Mouse (Mus musculus) spleen, adult 10 weeks (tissue): ENCODE data around the gene Fbxw22. TPM values are rescaled to one million over a fixed set of nuclear protein-coding genes. Genes with fewer than 3 reads are reported as not detected.

Experiments
- polyA plus RNA-seq: library from polyadenylated mRNA; stranded (reverse); fragments of 350-450 nt; fragmentation: Illumina TruSeq; extraction: RNeasy Lipid Tissue Mini Kit (QIAGEN cat#74804); gene quantifications from one replicate; pipeline ENCODE4 v1.2.3, GENCODE M21; 2015; ENCODE audit warnings: low replicate concordance; ENCODE audit not compliant: insufficient read depth

The Fbxw22 gene
- not detected for polyA plus RNA-seq

DNA sequence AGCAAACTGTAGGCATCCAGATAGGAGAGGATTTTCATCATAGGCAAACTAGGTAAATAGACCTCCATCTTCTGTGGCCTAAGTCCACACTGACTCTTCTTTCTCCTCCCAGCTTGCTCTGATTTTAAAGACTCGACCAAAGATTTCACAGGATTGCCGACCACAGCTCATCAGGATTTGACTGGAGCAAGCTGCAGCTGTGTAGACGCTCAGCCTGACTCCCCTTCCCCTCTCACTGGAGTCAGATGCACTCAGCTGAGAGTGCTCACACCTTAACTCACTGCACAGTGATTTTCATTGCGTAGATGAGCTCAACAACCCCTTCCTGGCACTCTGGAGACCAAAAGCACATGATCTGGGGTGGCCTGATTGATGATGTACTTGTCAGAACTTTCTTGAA is at the start of gene Fbxw22:
TSS of gene Fbxw22 (minus strand) at position 101 of the 400 bp plus-strand sequence.

DNA sequence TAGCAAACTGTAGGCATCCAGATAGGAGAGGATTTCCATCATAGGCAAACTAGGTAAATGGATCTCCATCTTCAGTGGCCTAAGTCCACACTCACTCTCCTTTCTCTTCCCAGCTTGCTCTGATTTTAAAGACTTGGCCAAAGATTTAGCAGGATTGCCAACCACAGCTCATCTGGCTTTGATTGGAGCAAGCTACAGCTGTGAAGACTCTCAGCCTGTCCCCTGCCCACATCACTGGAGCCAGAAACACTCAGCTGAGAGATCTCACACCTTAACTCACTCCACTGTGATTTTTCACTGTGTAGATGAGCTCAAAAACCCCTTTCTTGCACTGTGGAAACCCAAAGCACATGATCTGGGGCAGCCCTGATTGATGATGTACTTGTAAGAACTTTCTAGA is 44.9 kb upstream of the Fbxw22 start, which contains the start of gene Fbxw16:
TSS of gene Fbxw16 (minus strand) at position 101 of the 400 bp plus-strand sequence.

DNA sequence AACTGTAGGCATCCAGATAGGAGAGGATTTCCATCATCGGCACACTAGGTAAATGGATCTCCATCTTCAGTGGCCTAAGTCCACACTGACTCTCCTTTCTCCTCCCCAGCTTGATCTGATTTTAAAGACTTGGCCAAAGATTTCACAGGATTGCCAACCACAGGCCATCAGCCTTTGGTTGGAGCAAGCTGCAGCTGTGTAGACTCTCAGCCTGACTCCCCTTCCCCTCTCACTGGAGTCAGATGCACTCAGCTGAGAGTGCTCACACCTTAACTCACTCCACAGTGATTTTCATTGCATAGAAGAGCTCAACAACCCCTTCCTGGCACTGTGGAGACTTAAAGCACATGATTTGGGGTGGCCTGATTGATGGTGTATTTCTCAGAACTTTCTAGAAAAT is 64.5 kb downstream of the Fbxw22 start, which contains the start of gene Fbxw28:
TSS of gene Fbxw28 (minus strand) at position 101 of the 400 bp plus-strand sequence.

Other genes starting within 250 kb of the Fbxw22 start
- gene Fbxw21, start 242.3 kb downstream of the Fbxw22 start, polyA plus RNA-seq, result not detected
- 1.9 TPM for gene Fbxw13, start 208.3 kb downstream of the Fbxw22 start, polyA plus RNA-seq
- gene Fbxw20, start 169.5 kb downstream of the Fbxw22 start, polyA plus RNA-seq, result not detected
- gene Fbxw14, start 116.6 kb downstream of the Fbxw22 start, polyA plus RNA-seq, result not detected
- gene Fbxw28, start 64.6 kb downstream of the Fbxw22 start, polyA plus RNA-seq, result not detected
- not detected for gene Fbxw16, start 44.8 kb upstream of the Fbxw22 start, polyA plus RNA-seq
- not detected for gene Fbxw19, start 91.6 kb upstream of the Fbxw22 start, polyA plus RNA-seq
- gene Fbxw15, start 164.0 kb upstream of the Fbxw22 start, polyA plus RNA-seq, result not detected
- not detected for gene Fbxw24, start 221.8 kb upstream of the Fbxw22 start, polyA plus RNA-seq